Mouse (Mus musculus) megakaryocyte, embryonic 14.5 days (primary cell): ENCODE data around the gene Fxyd6.

Source experiments
- FLI1 ChIP-seq: IDR thresholded peaks from 2 replicates; pipeline ENCODE4 v1.6.1; 2012; ENCODE audit warnings: low read length, inconsistent platforms, mixed read lengths
- GATA1 ChIP-seq: IDR thresholded peaks from 3 replicates; pipeline ENCODE4 v1.6.1; 2012; ENCODE audit warnings: mixed read lengths, low read length, inconsistent platforms, borderline replicate concordance

GRCm38 (mm10) chr9:45444251-45444798 lies 74.3 kb downstream of the Fxyd6 start:
- TF ChIP-seq GATA1 (no peak), FLI1 (no peak)
